ENCODE assay signal across 29 mouse cellular contexts in genomic region chr5:145068863-145069262, GRCm38 (mm10). TPM values are rescaled to one million over a fixed set of nuclear protein-coding genes. Genes with fewer than 3 reads are reported as not detected.
"Had no signal": no experiment of that assay in that cellular context is flagged by ENCODE, and none has a peak within 500 bp of the region (broad histone marks: within the 10 kb centered on the region; RNA-seq: fewer than 3 reads in every experiment).

No protein-coding gene starts in this region.

- H3K27me3 ChIP-seq: limb, embryonic 13.5 days had no signal

- H3K4me2 ChIP-seq: limb, embryonic 13.5 days; liver, embryonic 12.5 days; liver, embryonic 15.5 days; midbrain, embryonic 11.5 days; neural tube, embryonic 13.5 days had no signal

- H3K4me3 ChIP-seq: layer of hippocampus, adult 2 months; limb, embryonic 10.5 days; limb, embryonic 13.5 days; liver, embryonic 12.5 days; liver, embryonic 15.5 days; megakaryocyte, embryonic 14.5 days; neural tube, embryonic 13.5 days had no signal

- ATAC-seq: liver, embryonic 12.5 days had no signal

- H3K9me3 ChIP-seq: limb, embryonic 10.5 days; limb, embryonic 13.5 days; liver, embryonic 12.5 days; liver, embryonic 15.5 days; neural tube, embryonic 13.5 days had no signal

- DNase-seq: kidney, adult 2 months; layer of hippocampus, adult 9-11 months; liver; lung, adult 18-20 months; midbrain, embryonic 14.5 days; retina, postnatal 1 day; thymus, adult 18-20 months; thymus, postnatal 14 days; thymus, postnatal 4 days had no signal

- H3K27ac ChIP-seq: kidney, postnatal 0 days; layer of hippocampus, adult 2 months; limb, embryonic 10.5 days; limb, embryonic 13.5 days; liver, embryonic 12.5 days; liver, embryonic 15.5 days; macrophage; neural tube, embryonic 13.5 days had no signal

- H3K9ac ChIP-seq: limb, embryonic 13.5 days; liver, embryonic 12.5 days; liver, embryonic 15.5 days; neural tube, embryonic 13.5 days had no signal

- H3K4me1 ChIP-seq: limb, embryonic 10.5 days; limb, embryonic 13.5 days; liver, embryonic 12.5 days; liver, embryonic 15.5 days; megakaryocyte, embryonic 14.5 days; neural tube, embryonic 13.5 days had no signal

- H3K36me3 ChIP-seq: limb, embryonic 10.5 days; limb, embryonic 13.5 days; liver, embryonic 12.5 days; liver, embryonic 15.5 days; neural tube, embryonic 13.5 days had no signal

RNA-seq across cellular contexts. Expression of gene Kpna7, which starts 15.0 kb away (rescaled TPM):
- total RNA-seq: layer of hippocampus, adult 2 months; layer of hippocampus, postnatal 25 days; left cerebral cortex, adult 18-20 months; left cerebral cortex, postnatal 25 days; neutrophil, adult 5-6 weeks had no signal
- polyA plus RNA-seq: kidney, adult 2 months; kidney, embryonic 14.5 days; kidney, postnatal 0 days; large intestine, adult 2 months; limb, embryonic 10.5 days; limb, embryonic 13.5 days; lung, embryonic 16.5 days; macrophage; midbrain, embryonic 11.5 days; midbrain, embryonic 14.5 days; neural tube, embryonic 13.5 days; small intestine, adult 2 months; spleen, adult 2 months had no signal

RNA-seq across cellular contexts. Expression of gene 1700018F24Rik, which starts 26.1 kb away (rescaled TPM):
- total RNA-seq: layer of hippocampus, adult 2 months; layer of hippocampus, postnatal 25 days; left cerebral cortex, adult 18-20 months; left cerebral cortex, postnatal 25 days; neutrophil, adult 5-6 weeks had no signal
- polyA plus RNA-seq: kidney, adult 2 months; kidney, embryonic 14.5 days; kidney, postnatal 0 days; large intestine, adult 2 months; limb, embryonic 10.5 days; limb, embryonic 13.5 days; liver, embryonic 12.5 days; liver, embryonic 15.5 days; macrophage; midbrain, embryonic 11.5 days; midbrain, embryonic 14.5 days; neural tube, embryonic 13.5 days; small intestine, adult 2 months; spleen, adult 2 months; stomach, embryonic 16.5 days had no signal

RNA-seq across cellular contexts. Expression of gene Gm4871, which starts 36.3 kb away (rescaled TPM):
- total RNA-seq: layer of hippocampus, adult 2 months; layer of hippocampus, postnatal 25 days; left cerebral cortex, adult 18-20 months; left cerebral cortex, postnatal 25 days; neutrophil, adult 5-6 weeks had no signal
- polyA plus RNA-seq: kidney, adult 2 months; kidney, embryonic 14.5 days; kidney, postnatal 0 days; large intestine, adult 2 months; limb, embryonic 10.5 days; limb, embryonic 13.5 days; liver, embryonic 12.5 days; liver, embryonic 15.5 days; lung, embryonic 16.5 days; macrophage; midbrain, embryonic 11.5 days; midbrain, embryonic 14.5 days; neural tube, embryonic 13.5 days; small intestine, adult 2 months; spleen, adult 2 months; stomach, embryonic 16.5 days had no signal
